Mouse (Mus musculus): ENCODE measurements at regions not wholly inside any gene's neighbourhood (a gene's known extent, or its start where the extent isn't known, plus 50 kb on each side); places are given as distances from the start of the nearest gene placed in this dataset.

GRCm38 (mm10) chr1:105123936-105124335 lies 232.6 kb downstream of the Rnf152 start:
- Histone ChIP-seq H3K27ac (ENCODE audit: control insufficient read depth, low read depth, low read length) (no peak overlapping the region), H3K9ac (ENCODE audit: control insufficient read depth, low read depth, low read length, poor library complexity, severe bottlenecking) (no peak overlapping the region), H3K27me3 (ENCODE audit: control insufficient read depth in 1 of 2, insufficient read depth in 2 of 2, low read length in 2 of 2) (no peaks in the 10 kb centered on the region), H3K9me3 (replicated peaks; ENCODE audit: insufficient read depth, low read length) (no peaks in the 10 kb centered on the region), H3K4me1 (ENCODE audit: control insufficient read depth in 1 of 2, insufficient read depth in 2 of 2, low read length in 2 of 2) (peaks cover 0 to 6% of the 10 kb centered on the region in 2 experiments; a peak in 2 of 4 replicates), H3K36me3 (ENCODE audit: control insufficient read depth in 1 of 2, insufficient read depth in 2 of 2, low read length in 2 of 2) (no peaks in the 10 kb centered on the region), H3K79me2 (ENCODE audit: control insufficient read depth, insufficient read depth, low read length, poor library complexity) (no peaks in the 10 kb centered on the region; the same call in 1 of the 2 replicates), H3K4me3 (ENCODE audit: control insufficient read depth in 1 of 2, insufficient read depth in 1 of 2, low read depth in 2 of 2, low read length in 2 of 2) (no peak overlapping the region)
- TF ChIP-seq USF1 (IDR thresholded peaks at IDR 0.05; ENCODE audit: low read depth, low read length) = no peak
- TF ChIP-seq EP300 (IDR thresholded peaks at IDR 0.05; ENCODE audit: low read depth in 1 of 2, low read length in 2 of 2) = no peak
- no peak for TF ChIP-seq JUND (IDR thresholded peaks at IDR 0.05; ENCODE audit: low read depth, low read length)
- TF ChIP-seq ZMIZ1 (IDR thresholded peaks at IDR 0.05; ENCODE audit: low read depth, low read length) = no peak
- TF ChIP-seq RAD21 (IDR thresholded peaks at IDR 0.05; ENCODE audit: low read depth, low read length) = no peak
- TF ChIP-seq KAT2A (conservative IDR thresholded peaks at IDR 0.05; ENCODE audit: low read depth, low read length) = no peak
- no peak for TF ChIP-seq CTCF (IDR thresholded peaks at IDR 0.05 in 2 of 3, conservative IDR thresholded peaks at IDR 0.05 in 1 of 3; ENCODE audit: control insufficient read depth in 1 of 3, insufficient read depth in 1 of 3, low read depth in 2 of 3, low read length in 3 of 3, poor library complexity in 1 of 3, severe bottlenecking in 1 of 3)
- TF ChIP-seq MXI1 (IDR thresholded peaks at IDR 0.05; ENCODE audit: low read depth, low read length) = no peak
- no peak for TF ChIP-seq E2F4 (IDR thresholded peaks at IDR 0.05; ENCODE audit: borderline replicate concordance, low read depth, low read length)
- no peak for TF ChIP-seq SMC3 (IDR thresholded peaks at IDR 0.05; ENCODE audit: low read depth, low read length)
- no peak for TF ChIP-seq NRF1 (IDR thresholded peaks at IDR 0.05; ENCODE audit: insufficient read depth, low read depth, low read length, poor library complexity, severe bottlenecking)
- TF ChIP-seq CHD2 (IDR thresholded peaks at IDR 0.05; ENCODE audit: low read length) = no peak
- TF ChIP-seq ZNF384 (IDR thresholded peaks at IDR 0.05; ENCODE audit: low read depth, low read length) = no peak
- no peak for TF ChIP-seq MAZ (IDR thresholded peaks at IDR 0.05; ENCODE audit: low read depth, low read length)
- TF ChIP-seq POLR2A (IDR thresholded peaks at IDR 0.05; ENCODE audit: control insufficient read depth in 1 of 2, insufficient read depth in 1 of 2, low read depth in 1 of 2, low read length in 2 of 2, poor library complexity in 1 of 2) = no peak
- no peak for TF ChIP-seq MYC (IDR thresholded peaks at IDR 0.05; ENCODE audit: low read depth, low read length)
- TF ChIP-seq MAX (IDR thresholded peaks at IDR 0.05; ENCODE audit: low read length) = no peak
- TF ChIP-seq POLR2AphosphoS2 (IDR thresholded peaks at IDR 0.05; ENCODE audit: low read length) = no peak
- TF ChIP-seq GABPA (IDR thresholded peaks at IDR 0.05; ENCODE audit: low read depth, low read length) = no peak
- DNase-seq (ENCODE audit: low read depth, low spot score) = no peak

- Histone ChIP-seq H3K36me3 (ENCODE audit: control insufficient read depth in 1 of 2, insufficient read depth in 2 of 2, low read length in 2 of 2) (no peaks in the 10 kb centered on the region), H3K27me3 (ENCODE audit: control insufficient read depth in 1 of 2, insufficient read depth in 2 of 2, low read length in 2 of 2) (no peaks in the 10 kb centered on the region), H3K9ac (ENCODE audit: control insufficient read depth, low read depth, low read length, poor library complexity, severe bottlenecking) (no peak overlapping the region), H3K4me1 (ENCODE audit: control insufficient read depth in 1 of 2, insufficient read depth in 2 of 2, low read length in 2 of 2) (no peaks in the 10 kb centered on the region), H3K9me3 (replicated peaks; ENCODE audit: insufficient read depth, low read length) (no peaks in the 10 kb centered on the region), H3K79me2 (ENCODE audit: control insufficient read depth, insufficient read depth, low read length, poor library complexity) (no peaks in the 10 kb centered on the region; the same call in 1 of the 2 replicates), H3K4me3 (ENCODE audit: control insufficient read depth in 1 of 2, insufficient read depth in 1 of 2, low read depth in 2 of 2, low read length in 2 of 2) (no peak overlapping the region), H3K27ac (ENCODE audit: control insufficient read depth, low read depth, low read length) (no peak overlapping the region)
- no peak for DNase-seq (ENCODE audit: low read depth, low spot score)
- TF ChIP-seq ZNF384 (IDR thresholded peaks at IDR 0.05; ENCODE audit: low read depth, low read length) = no peak
- no peak for TF ChIP-seq ZC3H11A (IDR thresholded peaks at IDR 0.05; ENCODE audit: low read depth, low read length)
- no peak for TF ChIP-seq BHLHE40 (IDR thresholded peaks at IDR 0.05; ENCODE audit: borderline replicate concordance, low read depth, low read length)
- TF ChIP-seq TAL1 (IDR thresholded peaks at IDR 0.05; ENCODE audit: low read length) = no peak
- no peak for TF ChIP-seq GABPA (IDR thresholded peaks at IDR 0.05; ENCODE audit: low read depth, low read length)
Measured at GRCm38 (mm10) chr1:105117888-105118287, 238.6 kb downstream of the Rnf152 start.

Measured in MEL (cell line).